Comparison of ENCODE assay signal across 8 mouse cellular contexts in genomic region chr2:140500951-140501350, GRCm38 (mm10).
DNase-seq lines count a peak whose midpoint lies in the region; ATAC-seq and TF ChIP-seq lines count a peak whose summit lies in the region.

No protein-coding gene starts in this region.

- ATAC-seq in inflammation-experienced regulatory T-cells, adult 6 months = no peak

- no peaks in the 10 kb centered on the region for H3K79me2 ChIP-seq in heart, adult 2 months (replicated peaks; ENCODE audit: control insufficient read depth, insufficient read depth, low read length)

- H3K4me1 ChIP-seq in heart, adult 2 months (ENCODE audit: control insufficient read depth, insufficient read depth, low read length) = no peaks in the 10 kb centered on the region
- H3K4me1 ChIP-seq in lung, adult 2 months (ENCODE audit: control insufficient read depth, insufficient read depth, low read length) = no peaks in the 10 kb centered on the region

- TF ChIP-seq POLR2A in heart, adult 2 months (IDR thresholded peaks at IDR 0.05; ENCODE audit: insufficient read depth, low read depth, low read length) = no peak
- TF ChIP-seq POLR2A in lung, adult 2 months (IDR thresholded peaks at IDR 0.05; ENCODE audit: borderline replicate concordance, extremely low read depth, low read depth, low read length) = no peak

- H3K9ac ChIP-seq in heart, adult 2 months (ENCODE audit: low read depth, low read length) = no peak overlapping the region

- TF ChIP-seq EP300 in heart, adult 2 months (IDR thresholded peaks at IDR 0.05; ENCODE audit: insufficient read depth, low read depth, low read length) = no peak

- WGBS in heart, adult 2 months = 33% methylated on average over 5 of the region's 5 CpGs
- 28% methylated on average over 5 of the region's 5 CpGs for WGBS in lung, adult 2 months

- no peak overlapping the region for H3K4me3 ChIP-seq in heart, adult 2 months
- H3K4me3 ChIP-seq in lung, adult 2 months (replicated peaks; ENCODE audit: extremely low read depth, low read depth, low read length) = no peak overlapping the region

- H3K27me3 ChIP-seq in heart, adult 2 months (ENCODE audit: control insufficient read depth, insufficient read depth, low read length) = no peaks in the 10 kb centered on the region

- no peak for DNase-seq in heart, adult 2 months
- DNase-seq in heart, postnatal 36 days = no peak
- peak; percentile 59 to 69 for DNase-seq in cerebellum, postnatal 36 days
- peak; percentile 20 to 28 for DNase-seq in heart, postnatal 10 days
- peak; percentile 46 to 75 for DNase-seq in layer of hippocampus, adult 18-20 months (ENCODE audit: low spot score in 2 of 2)
- DNase-seq in lung, adult 2 months = peak; percentile 19
- peak; percentile 28 for DNase-seq in ovary, postnatal 36 days (ENCODE audit: low spot score)

- peak; percentile 41 for TF ChIP-seq CTCF in heart, adult 2 months (IDR thresholded peaks at IDR 0.05)
- peak; percentile 53; the same call in 1 of the 2 replicates for TF ChIP-seq CTCF in lung, adult 2 months (IDR thresholded peaks at IDR 0.05; ENCODE audit: insufficient read depth, low read length)

- no peaks in the 10 kb centered on the region for H3K36me3 ChIP-seq in heart, adult 2 months (ENCODE audit: control insufficient read depth, insufficient read depth, low read length)

- H3K27ac ChIP-seq in heart, adult 2 months = no peak overlapping the region

- intact Hi-C loops in heart, adult 2 months (cut with DNase I) = no loop called here
- intact Hi-C loops in heart, postnatal 36 days (cut with DNase I) = no loop called here
- intact Hi-C loops in heart, postnatal 10 days (cut with DNase I) = loop anchor here (2.0 kb wide), 1 partner anchor 1754 kb away; no protein-coding TSS in a partner anchor

Comparison
In these comparisons a context has a peak if more than half of its experiments do, and no peak if none do; other contexts are left out.
1. DNase-seq: peak in cerebellum, postnatal 36 days (2 of 2), heart, postnatal 10 days (2 of 2), layer of hippocampus, adult 18-20 months (2 of 2), lung, adult 2 months (single experiment) and ovary, postnatal 36 days (single experiment); none in heart, adult 2 months (0 of 2) and heart, postnatal 36 days (0 of 2).